Mouse (Mus musculus): ENCODE results near the gene Aak1.
A peak's percentile ranks its signal among the peaks of the same experiment; 100 is the strongest.

Gene Aak1

GRCm38 (mm10) chr6:86848915-86849644 lies at the start of gene Aak1:
Gene Aak1 (plus strand): TSS chr6:86849517.
- peak; percentile 88 to 94 for DNase-seq

GRCm38 (mm10) chr6:86800467-86800866 lies 48.9 kb upstream of the Aak1 start:
- DNase-seq, result no peak

DNA sequence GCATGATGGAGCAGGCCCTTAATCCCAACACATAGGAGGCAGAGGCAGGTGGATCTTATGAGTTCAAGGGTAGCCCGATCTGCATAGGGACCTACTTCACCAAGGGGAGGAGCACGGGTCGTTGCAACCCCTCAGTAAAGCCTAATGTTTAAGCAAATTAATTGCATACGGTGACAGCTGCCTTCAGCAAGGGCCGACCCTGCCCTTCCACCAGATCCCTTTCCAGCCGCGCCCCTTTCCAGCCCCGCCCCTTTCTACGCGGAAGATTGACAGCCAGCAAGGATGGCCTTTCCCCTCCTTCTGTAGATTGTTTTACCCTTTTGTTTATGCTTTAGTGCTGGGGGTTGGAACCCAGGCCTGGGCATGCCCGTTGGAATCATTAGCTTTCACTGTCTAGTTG lies 47.9 kb upstream of the Aak1 start:
- no peak for DNase-seq

- DNase-seq, result no peak
These were observed 44.7 kb upstream of the Aak1 start for GRCm38 (mm10) chr6:86804646-86805045.

- peak; percentile 77 to 80 for DNase-seq
These were observed 42.7 kb upstream of the Aak1 start for GRCm38 (mm10) chr6:86806455-86807086.

GRCm38 (mm10) chr6:86812919-86813318 lies 36.4 kb upstream of the Aak1 start:
- DNase-seq, result no peak

- peak; percentile 75 to 89 for DNase-seq
These were observed 36.0 kb upstream of the Aak1 start for GRCm38 (mm10) chr6:86813341-86813740.

GRCm38 (mm10) chr6:86814926-86815325 lies 34.4 kb upstream of the Aak1 start:
- no peak for DNase-seq

DNA sequence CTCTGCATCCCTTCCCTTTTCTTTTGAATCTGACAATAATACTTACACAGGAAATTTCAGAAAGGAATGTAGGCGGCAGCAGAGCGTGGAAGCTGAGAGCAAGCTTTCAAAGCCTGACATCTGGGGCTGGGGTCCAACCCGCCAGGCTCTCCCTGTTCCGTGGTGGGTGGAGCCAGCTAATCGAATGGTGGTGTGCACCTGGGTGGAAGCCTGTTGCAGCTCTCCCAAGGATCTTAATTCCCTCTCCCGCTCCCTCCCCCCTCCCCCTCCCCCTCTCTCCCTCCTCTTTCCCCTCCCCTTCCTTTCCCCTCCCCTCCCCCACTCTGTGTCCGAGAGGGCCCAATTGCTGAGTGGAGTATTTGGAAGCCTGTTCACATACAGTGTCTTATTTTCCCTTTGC lies 33.9 kb upstream of the Aak1 start:
- DNase-seq, result no peak

DNA sequence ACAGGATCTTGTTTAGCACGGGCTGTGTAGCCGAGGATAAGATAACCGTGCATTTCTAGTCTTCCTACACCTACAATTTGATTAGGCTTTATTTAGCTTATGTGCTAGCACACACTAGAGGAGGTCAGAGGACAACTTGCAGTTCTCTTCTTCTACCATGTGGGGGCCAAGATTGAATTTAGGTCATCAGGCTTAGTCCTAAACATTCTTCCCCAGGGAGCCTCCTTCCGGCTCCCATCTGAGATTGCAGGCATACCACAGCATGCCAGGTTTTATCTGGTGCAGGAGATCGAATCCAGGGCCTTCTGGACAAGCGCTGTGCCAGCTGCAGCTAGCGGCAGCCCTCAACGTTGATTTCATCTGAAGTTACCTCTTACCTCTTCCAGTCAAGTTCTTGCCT lies 32.7 kb upstream of the Aak1 start:
- peak; percentile 58 to 64 for DNase-seq

DNA sequence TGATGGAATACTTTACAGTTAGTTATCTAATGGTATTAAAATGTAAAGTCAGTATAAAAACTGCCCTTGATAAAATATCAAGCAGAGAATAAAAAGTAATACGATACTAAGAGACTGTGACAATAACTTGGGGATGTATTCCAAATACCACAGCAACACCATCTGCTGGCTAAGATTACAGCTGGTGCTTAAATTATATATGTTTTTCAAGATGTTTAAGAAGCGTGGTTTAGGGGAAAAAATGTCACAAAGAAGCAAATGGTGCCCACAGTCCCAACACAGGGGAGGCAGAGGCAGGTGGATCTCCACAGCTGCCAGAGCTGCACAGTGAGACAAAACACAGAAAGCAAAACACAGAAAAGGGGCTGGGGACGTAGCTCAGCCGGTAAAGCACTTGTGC lies 30.4 kb upstream of the Aak1 start:
- peak in 1 of 2 experiments; percentile 15 for DNase-seq

DNA sequence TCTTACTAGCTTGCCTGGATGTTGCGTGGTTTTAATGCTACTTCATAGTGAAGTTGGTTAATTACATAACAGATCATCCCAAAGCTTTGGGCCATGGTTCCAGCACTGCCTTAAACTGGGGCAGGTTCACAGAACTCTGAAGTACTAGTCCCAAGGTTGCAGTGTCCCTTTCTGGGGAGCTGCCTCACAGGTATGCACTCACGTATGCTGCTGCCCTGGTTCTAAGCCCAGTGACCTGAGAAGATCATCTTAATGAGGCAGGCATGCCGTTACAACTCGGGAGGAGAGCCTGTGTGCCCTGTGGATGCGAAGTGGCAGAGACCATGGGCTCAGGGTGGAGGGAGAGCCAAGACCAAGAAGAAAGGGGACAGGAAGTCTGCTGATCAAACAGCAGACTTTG lies 29.4 kb upstream of the Aak1 start:
- peak; percentile 28 to 73 for DNase-seq

DNA sequence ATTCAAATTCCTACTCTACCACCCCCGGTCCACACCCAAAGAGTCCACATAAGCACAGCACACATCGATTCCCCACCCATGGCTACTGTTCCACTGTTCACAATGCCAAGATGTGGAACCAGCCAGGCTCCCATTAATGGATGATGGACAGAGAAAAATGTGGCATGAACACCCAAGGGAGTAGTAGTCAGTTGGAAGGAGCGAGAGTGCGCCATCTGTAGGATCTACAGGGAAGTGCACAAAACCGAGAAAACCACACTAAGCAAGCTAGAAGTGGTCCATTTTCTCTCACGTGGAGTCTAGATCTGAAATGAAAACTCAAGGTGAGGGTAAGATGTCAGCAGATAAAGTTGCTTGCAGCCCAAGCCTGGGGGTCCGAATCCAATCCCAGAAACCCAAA lies 28.6 kb upstream of the Aak1 start:
- DNase-seq, result no peak

DNA sequence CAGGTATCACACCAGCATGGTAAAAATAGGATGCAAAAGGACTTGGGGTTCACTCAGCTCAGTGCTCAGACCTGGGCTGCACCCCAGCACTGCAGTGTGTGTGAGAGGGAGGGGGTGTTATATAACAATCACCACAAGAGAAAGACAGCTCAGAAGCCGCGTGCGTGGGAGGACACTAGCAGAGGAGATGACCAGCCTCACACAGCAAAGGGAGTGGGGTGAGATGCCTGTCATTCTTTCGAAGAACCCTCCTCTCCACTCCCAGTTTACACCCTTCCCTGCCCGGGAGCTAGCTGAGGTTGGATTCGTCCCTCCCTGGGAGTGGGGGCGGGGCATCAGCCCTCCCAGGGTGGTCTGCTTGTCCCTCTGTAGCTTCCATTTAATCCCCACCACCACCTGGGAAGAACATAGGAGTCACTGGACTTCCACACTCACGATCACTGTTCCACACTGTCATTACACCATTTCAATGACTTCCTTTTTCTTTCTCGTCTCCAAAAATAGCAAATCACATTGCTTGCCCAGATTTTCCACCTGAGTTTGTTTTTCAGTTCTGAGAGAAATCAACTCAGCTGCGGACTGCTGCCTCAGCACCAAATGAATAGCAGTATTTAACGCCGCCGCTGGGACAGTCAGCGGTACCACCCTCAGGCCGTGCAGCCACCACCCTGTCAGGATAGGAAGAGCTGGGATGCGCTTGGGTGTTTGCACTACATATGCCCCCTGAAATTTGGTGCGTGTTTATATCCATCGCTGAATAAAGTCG lies 26.8 kb upstream of the Aak1 start:
- DNase-seq, result peak; percentile 33 to 77

DNA sequence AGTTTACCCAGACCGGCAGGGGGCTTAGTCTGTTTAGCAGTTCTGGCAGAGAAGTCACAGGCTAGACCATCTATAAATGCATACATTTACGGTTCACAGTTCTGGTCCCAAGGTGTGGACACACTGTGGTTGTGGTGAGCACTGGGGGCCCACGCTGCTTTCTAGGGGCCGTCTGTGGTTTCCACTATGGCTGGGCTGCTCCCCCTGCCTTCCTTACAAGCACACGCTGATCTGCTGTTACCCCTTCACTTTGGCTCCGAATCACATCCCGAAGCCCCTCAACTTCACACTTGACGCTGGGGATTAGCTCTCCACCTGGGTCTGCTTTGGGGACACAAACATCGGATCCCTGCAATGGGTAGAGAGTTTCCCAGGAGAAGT lies 26.3 kb upstream of the Aak1 start:
- DNase-seq, result no peak

GRCm38 (mm10) chr6:86823824-86824223 lies 25.5 kb upstream of the Aak1 start:
- peak; percentile 53 to 80 for DNase-seq

DNA sequence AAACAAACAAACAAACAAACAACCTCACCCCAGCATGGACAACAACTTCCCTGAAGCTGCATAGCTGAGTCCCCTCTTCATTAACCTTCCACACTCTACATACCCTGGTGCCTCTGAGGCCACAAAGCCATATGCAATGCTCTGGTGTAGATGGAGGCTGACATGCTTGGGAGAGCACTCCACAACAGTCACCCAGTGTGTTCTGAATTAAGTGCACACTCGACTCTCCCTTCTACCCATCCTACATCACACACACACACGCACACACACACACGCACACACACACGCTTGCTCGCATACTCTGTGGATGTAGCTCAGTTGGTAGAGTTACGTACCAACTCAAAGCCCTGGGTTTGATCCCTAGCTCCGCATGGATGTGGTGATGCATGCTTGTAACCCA lies 24.9 kb upstream of the Aak1 start:
- no peak for DNase-seq

DNA sequence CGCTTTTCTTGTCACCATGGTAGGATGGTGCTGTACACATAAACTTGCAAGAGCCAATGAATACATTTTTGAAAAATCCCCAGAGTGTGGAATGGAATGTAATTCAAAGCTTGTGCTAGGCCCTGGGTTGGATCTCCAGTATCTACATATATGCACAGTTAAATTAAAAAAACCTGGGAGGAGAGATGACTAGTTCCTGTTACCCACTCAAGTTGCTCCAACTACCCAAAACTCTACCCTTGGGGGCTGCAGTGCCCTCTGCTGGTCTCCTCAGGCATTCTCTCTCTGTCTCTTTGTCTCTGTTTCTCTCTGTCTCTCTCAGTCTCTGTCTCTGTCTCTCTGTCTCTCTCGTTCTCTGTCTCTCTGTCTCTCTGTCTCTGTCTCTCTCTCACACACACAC lies 21.9 kb upstream of the Aak1 start:
- DNase-seq, result no peak

DNA sequence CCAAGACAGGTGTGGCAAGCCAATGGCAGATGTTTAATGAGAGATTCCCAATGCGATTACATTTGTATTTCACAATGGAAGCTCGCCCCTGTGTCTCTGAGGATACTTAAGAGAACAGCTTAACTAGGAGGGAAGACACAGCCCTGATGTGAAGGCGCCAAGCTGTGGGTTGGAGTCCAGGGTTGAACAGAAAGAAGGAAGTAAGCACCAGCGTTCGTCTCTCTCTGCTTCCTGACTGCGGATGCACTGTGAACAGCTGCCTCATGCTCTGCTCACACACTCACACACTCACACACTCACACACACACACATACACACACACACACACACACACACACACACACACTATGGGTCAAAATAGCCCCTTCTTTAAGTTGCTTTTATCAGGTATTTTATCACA lies 19.5 kb upstream of the Aak1 start:
- no peak for DNase-seq

DNA sequence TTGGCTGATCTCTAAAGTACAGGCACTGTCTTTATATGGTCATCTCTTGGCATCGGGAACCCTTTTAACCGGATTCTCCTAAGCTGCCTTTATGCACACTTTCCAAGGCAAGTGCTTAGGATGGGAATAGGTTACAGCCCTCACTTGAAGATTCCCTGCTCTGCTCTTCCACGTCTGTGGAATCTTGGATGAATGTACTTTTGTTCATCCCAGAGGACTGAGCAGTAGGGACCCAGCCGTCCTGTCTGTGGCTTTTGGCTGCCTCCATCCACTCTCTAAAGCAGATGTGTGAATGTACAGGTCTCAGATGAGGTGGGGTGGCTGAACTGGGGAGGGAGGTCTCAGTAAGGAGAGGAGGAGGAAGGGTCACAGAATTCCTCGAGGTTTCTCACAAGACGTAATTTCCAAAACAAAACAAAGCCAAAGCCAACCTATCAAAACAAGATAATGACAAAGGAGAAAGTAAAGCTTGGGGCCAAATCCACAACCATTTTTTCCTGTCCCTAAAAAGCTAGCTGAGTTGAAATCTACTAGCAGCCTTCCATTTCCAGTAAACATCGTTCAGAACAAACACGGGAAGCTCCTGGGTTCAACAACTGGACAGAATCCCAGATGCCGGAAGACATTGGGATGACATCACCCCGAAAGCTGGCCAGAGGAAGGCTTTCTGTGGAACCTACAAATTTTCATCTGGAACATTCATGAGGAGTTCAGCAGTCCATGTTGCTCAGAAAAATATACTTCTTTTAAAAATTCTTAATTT lies 18.4 kb upstream of the Aak1 start:
- DNase-seq, result peak; percentile 43 to 64

GRCm38 (mm10) chr6:86832802-86833502 lies 16.4 kb upstream of the Aak1 start:
- peak; percentile 84 to 90 for DNase-seq

GRCm38 (mm10) chr6:86839089-86839488 lies 10.2 kb upstream of the Aak1 start:
- no peak for DNase-seq
